Comparison of ENCODE assay signal across 9 mouse cellular contexts in the genomic region with DNA sequence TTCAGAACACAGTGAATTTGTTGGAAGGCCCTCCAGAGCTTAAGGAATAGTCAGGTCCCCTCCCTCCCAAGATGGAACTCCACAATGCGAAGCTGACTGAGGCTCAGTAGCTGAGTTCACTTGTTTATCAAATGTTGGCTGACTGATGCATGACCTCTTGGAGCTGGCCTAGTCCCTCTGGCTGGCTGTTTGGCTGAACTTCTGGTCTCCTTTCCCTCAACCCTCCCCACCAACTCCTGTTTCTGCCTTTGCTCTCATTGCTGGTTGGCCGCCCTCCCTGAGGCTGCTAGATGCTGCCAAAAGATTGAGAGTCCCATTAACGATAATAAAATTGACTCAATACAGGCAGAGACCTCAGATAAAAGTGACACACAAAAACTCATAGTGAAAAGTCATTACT.
A peak's percentile ranks its signal among the peaks of the same experiment; 100 is the strongest.
DNase-seq lines count a peak whose midpoint lies in the region; ATAC-seq lines count a peak whose summit lies in the region.
"Had no signal": no experiment of that assay in that cellular context is flagged by ENCODE, and none has a peak within 500 bp of the region (broad histone marks: within the 10 kb centered on the region; RNA-seq: fewer than 3 reads in every experiment).

No protein-coding gene starts in this region.

- WGBS in forebrain, embryonic 13.5 days, result 90% methylated on average over 3 of the region's 3 CpGs

- DNase-seq in adipocyte (ENCODE audit: low spot score), result peak; percentile 83
- peak; percentile 24 for DNase-seq in adrenal gland, postnatal 25 days
- DNase-seq in heart, postnatal 36 days, result peak; percentile 65 to 67
- DNase-seq in lung, postnatal 10 days, result peak; percentile 59
- DNase-seq in frontal cortex, postnatal 10 days (ENCODE audit: low spot score in 2 of 2), result no peak
- DNase-seq in thymus, postnatal 25 days, result no peak

- no peak for ATAC-seq in forebrain, embryonic 13.5 days

- no peak overlapping the region for H3K4me2 ChIP-seq in forebrain, embryonic 13.5 days
- H3K4me2 ChIP-seq: embryonic facial prominence, embryonic 12.5 days had no signal

- no peaks in the 10 kb centered on the region for H3K9me3 ChIP-seq in forebrain, embryonic 13.5 days (replicated peaks)
- H3K9me3 ChIP-seq: embryonic facial prominence, embryonic 12.5 days had no signal

- H3K4me3 ChIP-seq in forebrain, embryonic 13.5 days, result no peak overlapping the region
- H3K4me3 ChIP-seq: embryonic facial prominence, embryonic 12.5 days; left cerebral cortex, adult 2 months had no signal

- intact Hi-C loops in heart, postnatal 36 days (cut with DNase I), result no loop called here

- no peaks in the 10 kb centered on the region for H3K27me3 ChIP-seq in forebrain, embryonic 13.5 days
- H3K27me3 ChIP-seq: embryonic facial prominence, embryonic 12.5 days had no signal

- no peak overlapping the region for H3K9ac ChIP-seq in forebrain, embryonic 13.5 days
- H3K9ac ChIP-seq: embryonic facial prominence, embryonic 12.5 days had no signal

- no peak overlapping the region for H3K27ac ChIP-seq in forebrain, embryonic 13.5 days
- H3K27ac ChIP-seq: embryonic facial prominence, embryonic 12.5 days; left cerebral cortex, adult 2 months had no signal

- no peaks in the 10 kb centered on the region for H3K4me1 ChIP-seq in forebrain, embryonic 13.5 days
- H3K4me1 ChIP-seq: embryonic facial prominence, embryonic 12.5 days had no signal

- H3K36me3 ChIP-seq in forebrain, embryonic 13.5 days (ENCODE audit: poor library complexity, severe bottlenecking), result no peaks in the 10 kb centered on the region
- H3K36me3 ChIP-seq: embryonic facial prominence, embryonic 12.5 days had no signal

Comparison
In these comparisons a context has a peak if more than half of its experiments do, and no peak if none do; other contexts are left out.
1. DNase-seq: peak in adipocyte (single experiment), adrenal gland, postnatal 25 days (single experiment), heart, postnatal 36 days (2 of 2) and lung, postnatal 10 days (single experiment); none in frontal cortex, postnatal 10 days (0 of 2) and thymus, postnatal 25 days (single experiment).